Mouse (Mus musculus) midbrain, embryonic 15.5 days (tissue): ENCODE data around the gene Eif3g. TPM values are rescaled to one million over a fixed set of nuclear protein-coding genes. Genes with fewer than 3 reads are reported as not detected.
A peak's percentile ranks its signal among the peaks of the same experiment; 100 is the strongest.

Experiments used
- ATAC-seq: fragments of 200-750 bp; cut with Nextera tagmentation; replicated peaks from 2 replicates; pipeline ENCODE4 v1.8.0; 2017; ENCODE audit warnings: moderate TSS enrichment
- H3K27ac ChIP-seq: fragments of 300-500 bp; sonication (generic); 2 replicates; pipeline ENCODE4 v1.5.1; 2015; ENCODE audit warnings: mild to moderate bottlenecking, inconsistent platforms
- H3K27me3 ChIP-seq: fragments of 300-500 bp; sonication (generic); replicated peaks from 2 replicates; pipeline ENCODE4 v1.6.1; 2015; ENCODE audit warnings: inconsistent platforms
- H3K36me3 ChIP-seq: fragments of 300-500 bp; sonication (generic); replicated peaks from 2 replicates; pipeline ENCODE4 v1.6.1; 2015; ENCODE audit warnings: inconsistent platforms
- H3K4me1 ChIP-seq: fragments of 300-500 bp; sonication (generic); 2 replicates; pipeline ENCODE4 v1.6.1; 2015; ENCODE audit warnings: inconsistent platforms
- H3K4me2 ChIP-seq: fragments of 300-500 bp; sonication (generic); 2 replicates; pipeline ENCODE4 v1.6.1; 2015; ENCODE audit warnings: inconsistent platforms, mild to moderate bottlenecking, moderate library complexity
- H3K4me3 ChIP-seq: fragments of 300-500 bp; sonication (generic); 2 replicates; pipeline ENCODE4 v1.5.1; 2015; ENCODE audit warnings: mild to moderate bottlenecking, inconsistent platforms
- H3K9ac ChIP-seq: fragments of 300-500 bp; sonication (generic); 2 replicates; pipeline ENCODE4 v1.6.1; 2015; ENCODE audit warnings: mild to moderate bottlenecking, inconsistent platforms
- H3K9me3 ChIP-seq: fragments of 300-500 bp; sonication (generic); 2 replicates; pipeline ENCODE4 v1.6.1; 2016; ENCODE audit warnings: inconsistent platforms
- WGBS: fragments of 180-500 bp; shearing (Covaris S2); methylation state at CpG from one replicate; pipeline ENCODE4 v1.1.7; 2015; ENCODE audit warnings: mixed read lengths; 5-methylcytosine and 5-hydroxymethylcytosine counted together
- polyA plus RNA-seq: library from polyadenylated mRNA; unstranded; fragments of >200 nt; fragmentation: Nextera tagmentation; extraction: Ambion mirVana; gene quantifications from 2 replicates; pipeline ENCODE4 v1.2.1, GENCODE M21; 2015

The Eif3g gene
- polyA plus RNA-seq, 1 experiment from 2014 or later = 245 TPM

DNA sequence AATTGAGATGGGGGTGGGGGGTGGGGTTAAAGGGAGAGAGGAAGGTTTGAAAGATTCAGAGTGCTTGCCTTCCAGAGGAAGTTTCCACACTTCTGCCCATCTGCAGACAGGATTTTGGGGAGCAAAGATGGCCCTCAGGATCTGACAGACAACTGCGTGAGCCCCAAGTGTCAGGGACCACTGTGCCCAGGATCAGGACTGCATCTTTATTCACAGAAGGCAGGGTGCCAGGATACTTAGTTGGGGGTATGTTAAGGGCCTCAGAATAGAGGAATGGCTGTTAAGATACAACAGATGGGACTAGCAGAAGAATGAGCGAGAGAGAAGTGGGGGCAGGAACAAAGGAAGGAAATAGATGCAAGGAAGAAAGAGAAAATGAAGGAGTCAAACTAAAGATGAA lies 11.9 kb downstream of the Eif3g start:
- Histone ChIP-seq H3K27ac (no peak overlapping the region), H3K4me3 (no peak overlapping the region), H3K27me3 (no peaks in the 10 kb centered on the region), H3K4me2 (no peak overlapping the region), H3K36me3 (peaks cover 14% of the 10 kb centered on the region), H3K4me1 (peaks cover 16% of the 10 kb centered on the region), H3K9ac (no peak overlapping the region), H3K9me3 (no peaks in the 10 kb centered on the region)
- WGBS = 98% methylated on average over 2 of the region's 2 CpGs
- no peak for ATAC-seq

DNA sequence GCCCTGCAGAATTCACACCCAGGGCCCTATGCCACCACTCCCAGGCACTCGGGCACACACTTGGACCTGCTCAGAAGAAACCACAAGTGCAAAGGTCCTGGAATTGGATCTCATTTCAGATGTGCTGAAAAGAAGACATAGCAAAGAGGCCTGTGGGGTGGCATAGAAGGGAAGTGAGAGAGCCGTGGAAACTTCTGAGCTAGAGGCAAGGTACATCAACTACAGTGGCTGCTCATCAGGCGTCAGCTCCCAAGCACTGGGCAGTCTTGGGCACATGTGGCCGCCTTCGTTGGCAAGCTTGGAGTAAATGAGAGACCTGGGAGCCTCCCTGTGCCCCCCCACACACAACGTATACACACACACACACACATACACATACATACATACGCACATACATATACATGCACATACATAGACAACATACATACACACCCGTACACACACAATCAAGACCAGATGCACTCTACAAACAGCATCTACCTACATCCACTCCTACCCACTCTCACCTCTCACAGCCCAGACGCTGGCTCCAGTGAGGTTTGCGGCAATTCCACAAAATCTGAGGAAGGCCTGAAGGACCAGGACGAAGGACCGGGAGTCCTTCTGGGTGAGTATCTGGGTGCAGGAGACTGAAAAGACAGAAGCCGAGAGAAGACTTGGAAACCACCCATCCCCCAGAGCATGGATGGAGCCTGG lies 19.2 kb downstream of the Eif3g start, which contains the start of gene Angptl6:
TSS of gene Angptl6 (minus strand) at position 631 of the 696 bp plus-strand sequence.
- 88% methylated on average over 13 of the region's 13 CpGs for WGBS
- no peaks in the 10 kb centered on the region for H3K36me3 ChIP-seq
- H3K4me1 ChIP-seq = peaks cover 20% of the 10 kb centered on the region
- H3K9me3 ChIP-seq = no peaks in the 10 kb centered on the region
- H3K9ac ChIP-seq = peak within 1 kb of the TSS; percentile 62
- no peak; the same call in 1 of the 2 replicates for ATAC-seq
- H3K4me2 ChIP-seq = peak within 1 kb of the TSS; percentile 72
- H3K27me3 ChIP-seq = no peaks in the 10 kb centered on the region
- H3K27ac ChIP-seq = peak within 1 kb of the TSS; percentile 92
- peak within 1 kb of the TSS; percentile 45 for H3K4me3 ChIP-seq

DNA sequence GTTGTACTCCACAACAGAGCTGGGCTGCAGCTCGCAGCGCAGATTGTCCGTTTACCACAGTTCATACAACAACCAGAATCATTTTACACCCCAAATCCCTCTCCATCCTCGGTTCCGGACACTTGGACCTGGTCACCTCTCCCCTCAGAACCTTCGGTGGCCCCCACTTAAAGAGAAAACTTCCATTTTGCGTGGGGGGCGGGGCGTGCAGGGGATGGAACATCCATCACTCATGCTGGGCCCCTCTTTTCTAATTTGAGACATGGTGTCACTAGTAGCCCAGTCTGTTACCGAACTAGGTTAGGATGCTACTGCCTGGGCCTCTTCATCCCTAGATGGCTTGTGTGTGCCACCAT lies 19.7 kb downstream of the Eif3g start:
- Histone ChIP-seq H3K4me2 (peak overlapping the region; percentile 72), H3K9ac (peak overlapping the region; percentile 62), H3K9me3 (no peaks in the 10 kb centered on the region), H3K4me3 (peak overlapping the region; percentile 45), H3K27ac (peak overlapping the region; percentile 92), H3K36me3 (no peaks in the 10 kb centered on the region), H3K27me3 (no peaks in the 10 kb centered on the region), H3K4me1 (peaks cover 20% of the 10 kb centered on the region)
- ATAC-seq = no peak; the same call in none of the 2 replicates
- 19% methylated on average over 10 of the region's 10 CpGs for WGBS

DNA sequence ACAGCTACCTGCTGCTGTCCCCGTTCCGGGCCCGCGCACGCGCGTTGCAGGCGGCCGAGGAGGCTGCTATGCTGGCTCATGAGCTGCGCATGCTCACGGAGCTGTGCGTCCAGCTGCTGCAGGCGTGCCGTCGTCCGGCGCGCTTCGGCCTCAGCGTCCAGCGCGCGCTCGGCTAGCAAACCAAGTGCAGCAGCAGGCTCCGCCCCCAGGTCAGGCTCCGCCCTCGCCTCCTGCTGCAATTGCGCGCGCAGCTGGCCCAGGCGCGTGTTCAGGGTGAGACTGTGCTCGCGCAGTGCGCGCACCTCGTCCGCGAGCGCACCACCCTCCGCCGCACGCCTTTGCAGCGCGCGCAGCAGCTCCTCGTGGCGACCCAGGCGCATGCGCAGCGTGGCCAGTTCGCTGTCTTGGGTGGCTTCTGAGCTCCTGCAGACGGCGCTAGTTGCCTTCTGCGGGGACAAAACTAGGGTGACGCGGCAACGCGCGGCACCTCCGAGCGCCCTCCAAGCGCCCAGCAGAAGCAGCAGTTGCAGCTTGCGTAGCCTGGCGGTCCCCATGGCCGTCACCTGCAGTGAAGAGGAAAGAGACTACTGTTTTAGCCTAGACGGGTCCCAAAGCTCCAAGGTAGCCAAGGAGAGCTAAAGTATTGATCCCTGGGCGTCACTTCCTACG lies 20.2 kb downstream of the Eif3g start:
- ATAC-seq = peak; percentile 94
- Histone ChIP-seq H3K9ac (peak overlapping the region; percentile 62), H3K27ac (peak overlapping the region; percentile 92), H3K4me3 (peak overlapping the region; percentile 45), H3K27me3 (no peaks in the 10 kb centered on the region), H3K4me2 (peak overlapping the region; percentile 72), H3K36me3 (no peaks in the 10 kb centered on the region), H3K9me3 (no peaks in the 10 kb centered on the region), H3K4me1 (peaks cover 20% of the 10 kb centered on the region)
- WGBS = under 1% methylated on average over 69 of the region's 69 CpGs

GRCm38 (mm10) chr9:20877118-20878040 lies 21.0 kb downstream of the Eif3g start:
- H3K36me3 ChIP-seq = no peaks in the 10 kb centered on the region
- H3K27ac ChIP-seq = peak overlapping the region; percentile 92
- H3K9ac ChIP-seq = peak overlapping the region; percentile 34
- 36% methylated on average over 14 of the region's 14 CpGs for WGBS
- H3K27me3 ChIP-seq = no peaks in the 10 kb centered on the region
- peak overlapping the region; percentile 45 for H3K4me3 ChIP-seq
- peak; percentile 31 for ATAC-seq
- H3K4me2 ChIP-seq = peak overlapping the region; percentile 72
- H3K4me1 ChIP-seq = peaks cover 20% of the 10 kb centered on the region
- H3K9me3 ChIP-seq = no peaks in the 10 kb centered on the region

DNA sequence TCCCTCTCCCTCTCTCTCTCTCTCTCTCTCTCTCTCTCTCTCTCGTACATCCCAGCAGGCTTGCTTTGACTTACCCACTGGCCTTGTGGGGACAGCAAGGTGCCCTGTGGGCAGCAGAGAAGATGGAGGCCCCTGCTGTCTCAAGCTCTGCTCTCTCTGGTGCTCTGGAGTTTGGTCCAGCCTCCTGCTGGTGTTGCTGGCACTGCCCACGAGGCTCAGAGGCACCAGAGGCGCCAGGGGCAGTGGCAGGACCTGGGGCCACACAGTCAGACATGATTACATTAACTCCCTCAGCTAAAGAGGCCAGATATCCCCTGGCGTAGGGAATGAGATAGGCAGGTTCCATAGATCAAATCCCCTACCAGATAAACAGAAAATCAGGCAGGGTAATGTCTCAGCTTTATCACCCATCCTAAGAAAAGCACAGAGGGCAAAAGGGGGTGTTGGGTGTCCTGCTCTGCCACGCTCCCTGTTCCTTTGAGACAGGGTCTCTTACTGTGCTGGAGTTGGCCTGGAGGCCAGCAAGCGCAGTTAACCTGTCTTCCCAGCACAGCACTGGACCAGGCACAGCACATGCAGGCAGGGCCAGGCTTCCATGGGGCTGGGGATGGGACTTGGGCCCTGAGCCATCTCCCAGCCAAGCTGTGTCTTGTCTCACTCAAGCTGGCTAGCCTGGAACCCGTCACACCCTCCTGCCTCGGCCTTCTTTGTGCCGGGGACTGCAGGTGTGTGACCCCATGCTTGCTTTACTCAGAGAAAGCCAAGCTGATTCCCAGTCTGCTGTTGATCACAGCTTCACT lies 21.9 kb downstream of the Eif3g start:
- Histone ChIP-seq H3K27me3 (no peaks in the 10 kb centered on the region), H3K27ac (no peak overlapping the region), H3K36me3 (no peaks in the 10 kb centered on the region), H3K4me2 (no peak overlapping the region), H3K9me3 (no peaks in the 10 kb centered on the region), H3K4me1 (peaks cover 20% of the 10 kb centered on the region), H3K9ac (no peak overlapping the region), H3K4me3 (no peak overlapping the region)
- no peak for ATAC-seq
- WGBS = 76% methylated on average over 8 of the region's 9 CpGs

DNA sequence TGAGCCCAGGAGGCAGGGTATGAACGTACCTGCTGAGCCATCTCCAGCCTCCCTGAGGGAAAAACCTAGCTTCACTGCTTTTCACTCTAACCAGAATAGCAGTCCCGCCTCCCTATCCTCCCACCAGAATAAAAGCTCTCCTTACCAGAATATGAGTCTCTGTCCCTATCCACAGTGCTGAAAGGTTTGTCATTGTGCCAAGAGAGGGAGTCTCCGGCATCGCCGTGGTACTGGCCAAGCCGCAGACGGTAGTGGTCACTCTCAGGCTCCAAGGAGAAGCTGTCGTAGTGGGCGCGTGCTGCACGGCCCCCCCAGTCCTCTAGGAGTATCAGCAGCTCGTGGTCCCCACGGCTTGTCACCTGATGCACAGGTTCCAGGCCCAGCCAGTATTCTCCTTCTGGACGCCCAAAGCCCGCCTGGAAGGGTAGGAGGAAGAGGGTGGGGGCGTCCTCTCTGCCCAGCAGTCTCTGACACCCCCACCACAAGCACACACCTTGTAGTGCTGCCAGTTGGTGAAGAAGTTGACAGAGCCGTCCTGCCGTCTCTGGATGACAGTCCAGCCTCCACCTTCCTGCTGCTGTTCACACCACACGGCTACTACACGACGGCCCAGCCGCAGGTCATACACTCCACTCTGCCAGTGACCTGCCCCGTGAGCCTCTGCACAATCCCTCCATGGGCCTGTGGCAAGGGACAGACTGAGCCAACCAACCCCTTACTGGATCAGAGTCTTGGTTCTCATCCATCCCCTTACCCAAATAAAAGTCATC lies 23.2 kb downstream of the Eif3g start:
- Histone ChIP-seq H3K4me2 (no peak overlapping the region), H3K4me3 (no peak overlapping the region), H3K27me3 (peaks cover 5% of the 10 kb centered on the region; the same call in 1 of the 2 replicates), H3K27ac (no peak overlapping the region), H3K9me3 (no peaks in the 10 kb centered on the region), H3K36me3 (no peaks in the 10 kb centered on the region), H3K4me1 (peaks cover 20% of the 10 kb centered on the region), H3K9ac (no peak overlapping the region)
- 69% methylated on average over 23 of the region's 23 CpGs for WGBS
- no peak for ATAC-seq

DNA sequence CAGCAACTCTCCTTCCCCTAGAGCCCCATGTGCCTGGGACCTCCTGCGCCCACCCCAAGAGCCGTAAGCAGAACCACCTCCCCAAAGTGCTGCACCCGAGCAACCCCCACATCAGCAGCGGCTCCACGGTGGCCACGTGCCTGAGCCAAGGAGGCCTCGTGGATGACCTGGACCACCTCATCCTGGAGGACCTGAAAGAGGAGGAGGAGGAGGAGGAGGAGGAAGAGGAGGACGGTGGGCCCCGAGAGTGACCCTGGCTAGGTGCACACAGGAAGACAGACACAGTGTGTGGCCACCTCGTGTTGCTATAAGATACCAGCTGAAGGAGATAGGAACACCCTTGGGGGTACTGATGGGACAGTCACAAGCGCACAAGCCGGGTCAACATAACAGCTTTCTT lies 24.9 kb downstream of the Eif3g start:
- Histone ChIP-seq H3K4me1 (peaks cover 18% of the 10 kb centered on the region), H3K4me2 (no peak overlapping the region), H3K9ac (no peak overlapping the region), H3K4me3 (no peak overlapping the region), H3K27me3 (peaks cover 21% of the 10 kb centered on the region), H3K36me3 (no peaks in the 10 kb centered on the region), H3K27ac (no peak overlapping the region), H3K9me3 (no peaks in the 10 kb centered on the region)
- no peak for ATAC-seq
- 90% methylated on average over 12 of the region's 12 CpGs for WGBS

DNA sequence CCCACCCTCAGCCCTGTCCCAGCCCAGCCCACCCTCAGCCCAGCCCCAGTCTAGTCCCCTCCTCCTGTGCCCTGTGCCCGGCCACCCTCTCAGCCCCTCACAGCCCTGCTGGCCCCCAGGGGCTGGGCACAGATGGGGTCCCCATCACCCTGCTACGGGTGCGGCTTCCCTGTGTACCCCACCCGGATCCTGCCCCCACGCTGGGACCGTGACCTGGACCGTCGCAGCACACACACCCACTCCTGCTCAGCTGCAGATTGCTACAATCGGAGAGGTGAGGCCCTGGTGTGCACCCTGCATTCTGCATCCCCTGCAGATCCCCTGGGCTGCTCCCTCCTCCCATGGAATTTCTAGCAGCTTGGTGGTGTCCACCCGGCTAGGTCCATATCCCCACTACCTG lies 25.4 kb downstream of the Eif3g start:
- no peaks in the 10 kb centered on the region for H3K36me3 ChIP-seq
- no peak overlapping the region for H3K4me2 ChIP-seq
- no peak overlapping the region for H3K4me3 ChIP-seq
- H3K4me1 ChIP-seq = peaks cover 18% of the 10 kb centered on the region
- no peak overlapping the region for H3K9ac ChIP-seq
- WGBS = 88% methylated on average over 10 of the region's 10 CpGs
- H3K27me3 ChIP-seq = peaks cover 24% of the 10 kb centered on the region
- no peak overlapping the region for H3K27ac ChIP-seq
- no peaks in the 10 kb centered on the region for H3K9me3 ChIP-seq
- ATAC-seq = no peak

DNA sequence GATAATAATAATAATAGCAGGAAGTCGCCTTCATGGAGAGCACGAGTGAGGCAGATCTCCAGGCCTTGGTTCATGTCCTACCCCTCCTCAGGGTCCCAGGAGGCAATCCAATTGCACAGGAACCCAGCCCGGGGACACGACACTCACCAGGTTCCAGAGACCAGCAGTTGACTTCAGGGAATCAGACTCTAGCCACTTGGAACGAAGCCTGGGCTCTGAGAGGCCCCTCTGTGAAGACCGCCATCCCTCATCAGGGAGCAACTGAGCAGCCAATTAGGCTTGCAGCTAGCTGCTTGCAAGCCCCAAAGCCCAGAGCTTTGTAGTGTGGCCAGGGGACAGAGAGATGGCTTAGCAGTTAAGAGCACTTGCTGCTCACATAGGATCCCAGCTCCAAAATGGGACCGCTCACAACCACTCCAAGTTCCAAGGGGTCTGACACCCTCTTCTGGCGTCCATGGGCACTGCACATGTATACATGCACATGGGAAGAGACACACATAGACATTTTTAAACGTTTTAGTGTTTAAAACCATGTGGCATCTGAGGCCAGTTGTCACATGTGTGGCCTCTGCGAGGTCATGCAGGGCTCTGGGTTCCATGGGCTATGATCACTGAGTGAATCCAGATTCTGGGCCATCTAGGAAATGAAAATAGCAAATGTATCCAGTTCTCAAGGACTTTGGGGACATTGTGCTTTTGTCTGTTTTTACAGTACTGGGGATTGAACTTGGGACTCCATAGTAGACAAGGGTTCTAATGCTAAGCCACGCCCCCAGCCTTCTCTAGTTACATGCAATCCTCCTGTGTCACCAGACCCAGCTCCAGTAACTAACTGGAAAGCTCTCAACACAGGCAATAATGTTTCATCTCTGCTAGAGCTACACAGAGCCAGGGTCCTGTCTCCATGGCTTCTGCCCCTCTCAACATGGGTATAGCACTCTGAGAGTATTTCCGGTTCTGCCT lies 27.9 kb downstream of the Eif3g start:
- Histone ChIP-seq H3K27me3 (peaks cover 36% of the 10 kb centered on the region), H3K4me1 (peaks cover 3% of the 10 kb centered on the region; the same call in 1 of the 2 replicates), H3K9me3 (no peaks in the 10 kb centered on the region), H3K36me3 (no peaks in the 10 kb centered on the region), H3K4me2 (no peak overlapping the region), H3K9ac (no peak overlapping the region), H3K4me3 (no peak overlapping the region), H3K27ac (no peak overlapping the region)
- WGBS = 75% methylated on average over 12 of the region's 12 CpGs
- no peak for ATAC-seq
